Mouse (Mus musculus) hindbrain, postnatal 0 days (tissue): ENCODE measurements around the gene Cd37. TPM values are rescaled to one million over a fixed set of nuclear protein-coding genes. Genes with fewer than 3 reads are reported as not detected.
A peak's percentile ranks its signal among the peaks of the same experiment; 100 is the strongest.

Experiments
- ATAC-seq: fragments of 200-750 bp; cut with Nextera tagmentation; 2 replicates; pipeline ENCODE4 v1.8.0; 2017; ENCODE audit warnings: mild to moderate bottlenecking, moderate TSS enrichment, moderate library complexity
- DNase-seq: peaks from one replicate; pipeline ENCODE4 v3.0.0-alpha.2; 2015; ENCODE audit warnings: low spot score
- H3K27ac ChIP-seq: fragments of 300-500 bp; sonication (generic); 2 replicates; pipeline ENCODE4 v1.5.1; 2014; ENCODE audit warnings: mild to moderate bottlenecking
- H3K27me3 ChIP-seq: fragments of 300-500 bp; sonication (generic); 2 replicates; pipeline ENCODE4 v1.6.1; 2014; ENCODE audit warnings: low read length, mixed read lengths; ENCODE audit not compliant: insufficient read depth
- H3K36me3 ChIP-seq: fragments of 300-500 bp; sonication (generic); 2 replicates; pipeline ENCODE4 v1.6.1; 2014; ENCODE audit warnings: low read length, mixed read lengths; ENCODE audit not compliant: insufficient read depth
- H3K4me1 ChIP-seq: fragments of 300-500 bp; sonication (generic); 2 replicates; pipeline ENCODE4 v1.6.1; 2014; ENCODE audit warnings: antibody characterized with exemption, low read length, mixed read lengths; ENCODE audit not compliant: insufficient read depth
- H3K4me2 ChIP-seq: fragments of 300-500 bp; sonication (generic); 2 replicates; pipeline ENCODE4 v1.6.1; 2014; ENCODE audit warnings: low read depth, mild to moderate bottlenecking, low read length, moderate library complexity, mixed read lengths
- H3K4me3 ChIP-seq: fragments of 300-500 bp; sonication (generic); 2 replicates; pipeline ENCODE4 v1.5.1; 2014; ENCODE audit warnings: low read length
- H3K9ac ChIP-seq: fragments of 300-500 bp; sonication (generic); replicated peaks from 2 replicates; pipeline ENCODE4 v1.6.1; 2014; ENCODE audit warnings: mild to moderate bottlenecking, low read length, moderate library complexity, mixed read lengths
- H3K9me3 ChIP-seq: fragments of 300-500 bp; sonication (generic); 2 replicates; pipeline ENCODE4 v1.6.1; 2016; ENCODE audit warnings: low read length, mixed read lengths
- CTCF ChIP-seq: IDR thresholded peaks from 2 replicates; pipeline ENCODE4 v1.5.1; 2016; ENCODE audit warnings: antibody characterized with exemption, control low read depth, low read depth
- WGBS: fragments of 180-500 bp; shearing (Covaris S2); extraction: QIAGEN DNeasy Blood & Tissue Kit; methylation state at CpG from one replicate; pipeline ENCODE4 v1.1.7; 2014; 5-methylcytosine and 5-hydroxymethylcytosine counted together
- polyA plus RNA-seq: library from polyadenylated mRNA; unstranded; fragments of >200 nt; fragmentation: Nextera tagmentation; extraction: Ambion mirVana; gene quantifications from 2 replicates; pipeline ENCODE4 v1.2.1, GENCODE M21; 2015
- total RNA-seq: library from RNA; depleted of rRNA; stranded (reverse); fragments of >200 nt; gene quantifications from 2 replicates; pipeline ENCODE4 v1.2.3, GENCODE M21; 2014; rRNA removed

Cd37 gene
- total RNA-seq (0.40 and 1.0 TPM in 2 replicates), polyA plus RNA-seq (2.2 and 2.4 TPM in 2 replicates)

DNA sequence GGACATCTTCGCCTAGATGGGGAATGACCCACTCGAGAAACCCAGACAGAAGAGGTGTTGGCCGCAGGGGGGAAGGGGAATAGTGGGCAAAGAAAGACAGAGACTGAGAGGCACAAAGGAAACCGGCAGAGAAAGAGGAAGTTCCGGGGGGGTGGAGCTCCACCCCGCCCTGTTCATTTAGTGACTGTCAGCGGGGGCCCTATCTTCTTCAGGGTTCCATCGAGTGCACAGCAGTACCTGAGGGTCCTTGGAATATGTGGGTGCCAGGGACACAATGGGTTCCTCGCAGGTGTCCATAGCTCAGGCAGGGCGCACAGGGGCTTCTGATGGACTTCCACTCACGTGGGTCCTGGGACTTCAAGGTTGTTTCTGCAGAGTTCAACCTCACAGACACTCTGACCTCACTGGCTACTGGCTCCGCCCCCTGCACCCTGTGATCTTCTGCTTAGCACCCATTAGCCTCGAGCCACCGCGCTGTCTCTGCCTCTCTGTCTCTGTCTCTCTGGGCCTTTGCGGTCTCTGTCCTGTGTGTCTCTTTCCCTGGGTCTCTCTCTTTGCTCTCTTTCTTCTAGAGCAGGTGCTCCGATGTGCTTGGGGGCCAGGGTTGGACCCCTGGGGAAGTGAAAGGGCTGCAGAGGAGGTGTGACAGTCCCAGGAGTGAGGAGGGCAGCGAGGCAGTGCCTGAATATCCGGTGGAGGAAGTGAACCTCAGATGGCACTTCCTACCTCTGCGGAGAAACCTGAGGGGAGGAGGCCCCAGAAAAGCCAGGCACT is at the start of gene Cd37:
Cd37 (minus strand) TSS at position 393 of the 774 bp plus-strand sequence.
- Histone ChIP-seq H3K27me3 (no peaks in the 10 kb centered on the region), H3K36me3 (no peaks in the 10 kb centered on the region), H3K9ac (no peak within 1 kb of the TSS), H3K4me3 (no peak within 1 kb of the TSS), H3K27ac (no peak within 1 kb of the TSS), H3K9me3 (no peaks in the 10 kb centered on the region), H3K4me1 (peaks cover 6% of the 10 kb centered on the region; the same call in 1 of the 2 replicates), H3K4me2 (no peak within 1 kb of the TSS)
- WGBS: 47% methylated on average over 20 of the region's 20 CpGs
- no peak for ATAC-seq
- no peak for TF ChIP-seq CTCF
- DNase-seq: no peak

DNA sequence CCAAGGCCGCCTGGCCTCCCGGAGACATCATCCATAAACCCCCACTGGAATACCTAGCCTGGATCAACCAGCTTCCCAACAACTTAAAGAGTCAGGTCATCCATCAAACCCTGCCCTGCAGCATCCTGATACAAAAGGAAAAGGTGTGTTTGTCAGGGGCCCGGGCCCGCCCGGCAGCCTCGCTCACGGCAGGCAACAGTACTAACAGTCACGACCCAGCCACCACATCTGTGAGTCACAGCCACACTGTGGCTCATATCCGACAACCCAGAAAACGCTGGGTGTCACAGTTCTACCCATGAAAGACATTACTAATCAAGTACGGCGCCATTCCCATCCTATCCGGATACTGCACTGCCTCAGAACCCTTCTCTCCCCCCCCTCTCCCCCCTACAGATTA is 47.6 kb upstream of the Cd37 start:
- 84% methylated on average over 13 of the region's 13 CpGs for WGBS
- Histone ChIP-seq H3K36me3 (no peaks in the 10 kb centered on the region), H3K9ac (no peak overlapping the region), H3K4me1 (no peaks in the 10 kb centered on the region), H3K27me3 (no peaks in the 10 kb centered on the region), H3K9me3 (no peaks in the 10 kb centered on the region), H3K27ac (no peak overlapping the region), H3K4me3 (no peak overlapping the region), H3K4me2 (no peak overlapping the region)
- ATAC-seq (no peak), DNase-seq (no peak)
- no peak for TF ChIP-seq CTCF

DNA sequence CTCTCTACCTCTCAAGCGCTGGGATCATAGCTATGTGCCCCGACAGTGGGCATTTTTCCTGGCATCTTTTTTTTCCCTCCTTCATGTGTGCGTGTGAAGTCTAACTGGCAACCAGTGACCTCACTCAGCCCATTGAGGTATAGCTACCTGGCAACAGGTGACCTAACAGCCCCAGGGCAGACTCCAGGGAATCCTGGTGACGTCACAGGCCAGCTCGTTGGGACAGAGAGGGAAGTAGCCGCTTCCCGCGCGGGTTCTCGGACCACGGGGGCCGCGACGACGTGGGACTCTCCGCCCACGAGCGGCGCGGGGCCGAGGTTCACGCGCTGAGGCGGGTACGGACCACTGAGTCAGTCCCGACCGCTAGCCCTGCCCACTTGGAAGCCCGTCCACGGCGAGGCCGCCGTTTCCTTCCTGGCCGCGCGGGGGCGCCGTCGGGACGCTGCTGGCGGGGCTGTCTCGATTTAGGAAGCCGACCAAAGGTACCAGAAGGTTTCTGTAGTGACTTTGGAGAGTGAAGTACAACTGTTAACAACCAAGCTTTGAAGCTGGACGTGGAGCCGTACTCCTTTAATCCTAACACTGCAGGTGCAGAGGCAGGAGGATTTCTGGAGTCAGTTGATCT is 38.3 kb upstream of the Cd37 start, which contains the start of gene Slc6a21:
Slc6a21 (plus strand) TSS at position 378 of the 625 bp plus-strand sequence.
- H3K9me3 ChIP-seq: no peaks in the 10 kb centered on the region
- peak; percentile 33 for DNase-seq

DNA sequence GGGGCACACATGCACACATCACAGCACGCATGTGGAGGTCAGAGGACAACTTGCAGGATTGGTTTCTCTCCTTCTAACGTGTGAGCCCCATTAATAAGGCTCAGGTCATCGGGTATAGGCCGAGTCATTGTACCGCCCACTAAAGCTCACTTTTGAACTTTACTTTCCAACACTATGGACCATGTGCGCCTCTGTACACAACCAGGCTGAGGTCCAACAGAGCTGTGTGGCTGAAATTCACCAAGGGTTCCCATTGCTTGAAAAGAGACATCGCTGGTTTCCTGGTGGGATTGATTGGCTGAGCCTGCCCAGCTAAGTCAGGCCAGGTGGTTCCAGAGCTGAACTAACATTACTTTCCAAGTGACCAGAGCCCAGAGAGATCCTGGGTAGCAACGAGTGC is 34.8 kb upstream of the Cd37 start:
- Histone ChIP-seq H3K4me3 (no peak overlapping the region), H3K27me3 (no peaks in the 10 kb centered on the region), H3K27ac (no peak overlapping the region), H3K4me1 (no peaks in the 10 kb centered on the region), H3K4me2 (no peak overlapping the region), H3K9me3 (no peaks in the 10 kb centered on the region), H3K36me3 (no peaks in the 10 kb centered on the region), H3K9ac (no peak overlapping the region)
- WGBS: 90% methylated on average over 8 of the region's 8 CpGs
- ATAC-seq (no peak), DNase-seq (no peak)
- no peak for TF ChIP-seq CTCF

More for the DNA sequence above, 38.3 kb upstream of the Cd37 start, which contains the start of gene Slc6a21:
- ATAC-seq: no peak
- Histone ChIP-seq H3K4me1 (no peaks in the 10 kb centered on the region), H3K9ac (no peak within 1 kb of the TSS; the same call in 1 of the 2 replicates), H3K36me3 (no peaks in the 10 kb centered on the region), H3K27ac (no peak within 1 kb of the TSS), H3K4me3 (peak within 1 kb of the TSS; percentile 32), H3K4me2 (peak within 1 kb of the TSS; percentile 55), H3K27me3 (no peaks in the 10 kb centered on the region)
- 7% methylated on average over 44 of the region's 44 CpGs for WGBS
- peak; percentile 70 for TF ChIP-seq CTCF

DNA sequence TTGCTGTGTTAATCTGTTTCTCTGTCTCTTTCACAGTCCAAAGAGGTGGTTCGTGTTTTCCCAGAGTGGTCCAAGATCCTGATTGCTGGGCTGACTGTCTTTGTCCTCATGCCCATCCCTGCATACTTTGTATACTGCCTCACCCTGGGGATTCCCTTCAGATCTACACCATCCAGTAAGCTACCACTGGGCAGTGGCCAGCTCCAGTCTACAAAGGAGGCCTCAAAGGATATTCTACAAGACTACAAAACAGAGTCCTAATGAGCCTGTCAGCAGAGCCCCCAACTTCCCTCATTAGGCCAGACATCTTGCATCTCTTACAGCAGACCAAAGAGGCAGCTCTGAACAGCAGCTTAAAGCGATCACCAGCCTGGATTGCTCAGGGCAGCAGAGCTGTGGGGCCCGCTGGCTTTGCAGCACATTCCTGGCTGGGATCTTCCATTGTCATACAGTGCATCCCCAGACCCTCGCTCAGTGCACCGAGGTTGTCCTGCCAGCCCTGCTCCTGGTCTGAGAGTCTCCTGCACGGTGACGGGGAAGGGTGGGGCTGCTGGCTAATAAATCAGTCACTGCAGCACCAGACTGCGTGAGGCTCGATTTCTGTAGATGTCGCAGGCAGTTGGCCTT is 34.0 kb upstream of the Cd37 start:
- H3K4me2 ChIP-seq: no peak overlapping the region
- no peaks in the 10 kb centered on the region for H3K36me3 ChIP-seq
- no peak overlapping the region for H3K9ac ChIP-seq
- no peak overlapping the region for H3K27ac ChIP-seq
- 64% methylated on average over 10 of the region's 10 CpGs for WGBS
- DNase-seq: no peak
- no peaks in the 10 kb centered on the region for H3K9me3 ChIP-seq
- H3K4me3 ChIP-seq: no peak overlapping the region
- no peak for TF ChIP-seq CTCF
- ATAC-seq: no peak
- H3K27me3 ChIP-seq: no peaks in the 10 kb centered on the region
- H3K4me1 ChIP-seq: no peaks in the 10 kb centered on the region

DNA sequence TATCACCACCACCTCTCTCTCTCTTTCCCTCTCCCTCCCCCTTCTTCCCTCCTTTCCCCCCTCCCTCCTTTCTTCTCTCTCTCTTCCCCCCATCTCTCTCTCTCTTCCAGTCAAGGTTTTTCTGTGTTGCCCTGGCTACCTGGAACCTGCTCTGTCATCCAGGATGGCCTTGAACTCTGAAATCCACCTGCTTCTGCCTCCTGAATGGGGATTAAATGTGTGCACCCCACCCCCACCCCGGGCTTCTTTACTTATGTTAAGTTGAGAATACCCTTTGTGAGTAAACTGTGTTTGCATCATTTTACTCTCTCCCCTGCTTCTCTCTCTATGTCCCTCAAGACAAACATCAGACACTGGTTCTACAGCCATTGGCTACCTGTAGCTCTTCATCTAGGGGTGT is 26.6 kb upstream of the Cd37 start:
- no peaks in the 10 kb centered on the region for H3K27me3 ChIP-seq
- no peaks in the 10 kb centered on the region for H3K4me1 ChIP-seq
- no peak overlapping the region for H3K4me2 ChIP-seq
- ATAC-seq (no peak), DNase-seq (no peak)
- H3K36me3 ChIP-seq: no peaks in the 10 kb centered on the region
- no peak for TF ChIP-seq CTCF
- H3K27ac ChIP-seq: no peak overlapping the region
- H3K9ac ChIP-seq: no peak overlapping the region
- no peak overlapping the region for H3K4me3 ChIP-seq
- no peaks in the 10 kb centered on the region for H3K9me3 ChIP-seq
- 77% methylated on average over 1 of the region's 1 CpGs for WGBS
